8 mouse cellular contexts compared by ENCODE assay signal in genomic region chr5:135007802-135008571, GRCm38 (mm10). TPM values are rescaled to one million over a fixed set of nuclear protein-coding genes. Genes with fewer than 3 reads are reported as not detected.
DNase-seq lines count a peak whose midpoint lies in the region; ATAC-seq and TF ChIP-seq lines count a peak whose summit lies in the region.

No protein-coding gene starts in this region.

- peak; percentile 25 for TF ChIP-seq CTCF in heart, adult 2 months (IDR thresholded peaks at IDR 0.05)
- TF ChIP-seq CTCF in ES-Bruce4 (IDR thresholded peaks at IDR 0.05; ENCODE audit: low read depth, low read length) = peak; percentile 64

- H3K36me3 ChIP-seq in heart, adult 2 months (ENCODE audit: control insufficient read depth, insufficient read depth, low read length) = no peaks in the 10 kb centered on the region
- H3K36me3 ChIP-seq in ES-Bruce4 (ENCODE audit: control insufficient read depth, insufficient read depth, low read length, poor library complexity, severe bottlenecking) = 0 out of 2 replicates have a peak, but pooled peaks cover 2% of the 10 kb centered on the region
- no peaks in the 10 kb centered on the region for H3K36me3 ChIP-seq in forebrain, embryonic 13.5 days (ENCODE audit: poor library complexity, severe bottlenecking)
- no peaks in the 10 kb centered on the region for H3K36me3 ChIP-seq in midbrain, embryonic 11.5 days (ENCODE audit: control insufficient read depth, insufficient read depth, low read length)

- no peak for ATAC-seq in forebrain, embryonic 13.5 days
- ATAC-seq in midbrain, embryonic 11.5 days (ENCODE audit: low FRiP score) = no peak

- H3K9me3 ChIP-seq in ES-Bruce4 (replicated peaks; ENCODE audit: control insufficient read depth, insufficient read depth, low read length, poor library complexity, severe bottlenecking) = no peaks in the 10 kb centered on the region
- H3K9me3 ChIP-seq in forebrain, embryonic 13.5 days (replicated peaks) = no peaks in the 10 kb centered on the region
- no peaks in the 10 kb centered on the region for H3K9me3 ChIP-seq in midbrain, embryonic 11.5 days (ENCODE audit: control insufficient read depth, low read length)

- WGBS in heart, adult 2 months = 37% methylated on average over 16 of the region's 16 CpGs
- WGBS in forebrain, embryonic 13.5 days = 30% methylated on average over 16 of the region's 16 CpGs
- WGBS in midbrain, embryonic 11.5 days = 32% methylated on average over 16 of the region's 16 CpGs

- peak overlapping the region; percentile 73 for H3K4me2 ChIP-seq in forebrain, embryonic 13.5 days
- peak overlapping the region; percentile 84 for H3K4me2 ChIP-seq in midbrain, embryonic 11.5 days

- intact Hi-C loops in heart, adult 2 months (cut with DNase I) = no loop called here

- H3K9ac ChIP-seq in heart, adult 2 months (ENCODE audit: low read depth, low read length) = peak overlapping the region; percentile 83
- peak overlapping the region; percentile 77 for H3K9ac ChIP-seq in ES-Bruce4 (ENCODE audit: low read depth, poor library complexity, severe bottlenecking)
- H3K9ac ChIP-seq in forebrain, embryonic 13.5 days = peak overlapping the region; percentile 78
- peak overlapping the region; percentile 73 for H3K9ac ChIP-seq in midbrain, embryonic 11.5 days (ENCODE audit: low read length)

- no peak for TF ChIP-seq EP300 in heart, adult 2 months (IDR thresholded peaks at IDR 0.05; ENCODE audit: insufficient read depth, low read depth, low read length)
- no peak for TF ChIP-seq EP300 in ES-Bruce4 (IDR thresholded peaks at IDR 0.05; ENCODE audit: insufficient read depth, low read depth, low read length)

- no peaks in the 10 kb centered on the region for H3K79me2 ChIP-seq in heart, adult 2 months (replicated peaks; ENCODE audit: control insufficient read depth, insufficient read depth, low read length)

- peak overlapping the region; percentile 100 for H3K27ac ChIP-seq in heart, adult 2 months
- peak overlapping the region; percentile 96 for H3K27ac ChIP-seq in ES-Bruce4 (ENCODE audit: insufficient read depth, low read length)
- peak overlapping the region; percentile 96 for H3K27ac ChIP-seq in forebrain, embryonic 13.5 days
- peak overlapping the region; percentile 88 for H3K27ac ChIP-seq in midbrain, embryonic 11.5 days (ENCODE audit: low read depth, low read length)

- H3K27me3 ChIP-seq in heart, adult 2 months (ENCODE audit: control insufficient read depth, insufficient read depth, low read length) = no peaks in the 10 kb centered on the region
- no peaks in the 10 kb centered on the region for H3K27me3 ChIP-seq in ES-Bruce4 (ENCODE audit: control insufficient read depth, insufficient read depth, low read length, poor library complexity, severe bottlenecking)
- H3K27me3 ChIP-seq in forebrain, embryonic 13.5 days = 0 out of 2 replicates have a peak, but pooled peaks cover 8% of the 10 kb centered on the region
- H3K27me3 ChIP-seq in midbrain, embryonic 11.5 days (ENCODE audit: control insufficient read depth, insufficient read depth, low read length) = no peaks in the 10 kb centered on the region

- peaks cover 4% of the 10 kb centered on the region for H3K4me1 ChIP-seq in heart, adult 2 months (ENCODE audit: control insufficient read depth, insufficient read depth, low read length)
- H3K4me1 ChIP-seq in ES-Bruce4 (ENCODE audit: control insufficient read depth, insufficient read depth, low read length) = peaks cover 6% of the 10 kb centered on the region
- H3K4me1 ChIP-seq in forebrain, embryonic 13.5 days = peaks cover 36% of the 10 kb centered on the region
- peaks cover 25% of the 10 kb centered on the region for H3K4me1 ChIP-seq in midbrain, embryonic 11.5 days (ENCODE audit: control insufficient read depth, insufficient read depth, low read length)

- no peak for TF ChIP-seq POLR2A in heart, adult 2 months (IDR thresholded peaks at IDR 0.05; ENCODE audit: insufficient read depth, low read depth, low read length)
- no peak for TF ChIP-seq POLR2A in ES-Bruce4 (IDR thresholded peaks at IDR 0.05; ENCODE audit: insufficient read depth, low read length)

- peak overlapping the region; percentile 66 for H3K4me3 ChIP-seq in heart, adult 2 months
- peak overlapping the region; percentile 53 for H3K4me3 ChIP-seq in ES-Bruce4 (ENCODE audit: low read depth, low read length)
- H3K4me3 ChIP-seq in forebrain, embryonic 13.5 days = peak overlapping the region; percentile 60
- H3K4me3 ChIP-seq in midbrain, embryonic 11.5 days (ENCODE audit: low read depth, low read length) = peak overlapping the region; percentile 54

- DNase-seq in heart, adult 2 months = no peak
- no peak for DNase-seq in heart, adult 18-20 months
- peak; percentile 66 to 73 for DNase-seq in kidney, postnatal 25 days
- no peak for DNase-seq in midbrain, embryonic 11.5 days (ENCODE audit: low spot score, missing footprints)
- DNase-seq in Muller cell, postnatal 12 days (ENCODE audit: inconsistent ontology term) = no peak
- no peak for DNase-seq in frontal cortex, postnatal 36 days (ENCODE audit: low spot score in 2 of 2)

RNA-seq across cellular contexts. Expression of gene Abhd11, which starts 1.0 kb away (rescaled TPM):
- total RNA-seq in heart, adult 2 months (2021) = 10 to 100 TPM; 56.9 to 64.5 TPM
- 90.2 and 110 TPM in 2 replicates for polyA plus RNA-seq in heart, adult 2 months (2012; rRNA removed)
- 10 to 100 TPM; 67.1 to 69.4 TPM for total RNA-seq in heart, adult 18-20 months (2021)
- 45.8 and 48.4 TPM in 2 replicates for polyA plus RNA-seq in ES-Bruce4 (2011; ENCODE audit: insufficient read depth, insufficient read length, low read depth, missing spikeins)
- 47.9 and 53.4 TPM in 2 replicates for polyA plus RNA-seq in forebrain, embryonic 13.5 days (2015; fragmentation: Nextera tagmentation; extraction: Ambion mirVana)
- polyA plus RNA-seq in midbrain, embryonic 11.5 days (2014; fragmentation: Nextera tagmentation; extraction: Ambion mirVana) = 37.8 and 41.2 TPM in 2 replicates

RNA-seq across cellular contexts. Expression of gene Stx1a, which starts 15.3 kb away (rescaled TPM):
- total RNA-seq in heart, adult 2 months (2021) = 1 to 10 TPM; 1.4 to 1.5 TPM
- polyA plus RNA-seq in heart, adult 2 months (2012; rRNA removed) = 4.7 and 5.1 TPM in 2 replicates
- 1 to 10 TPM; 1.0 to 1.5 TPM for total RNA-seq in heart, adult 18-20 months (2021)
- 9.3 and 10.5 TPM in 2 replicates for polyA plus RNA-seq in ES-Bruce4 (2011; ENCODE audit: insufficient read depth, insufficient read length, low read depth, missing spikeins)
- 34.1 and 38.7 TPM in 2 replicates for polyA plus RNA-seq in forebrain, embryonic 13.5 days (2015; fragmentation: Nextera tagmentation; extraction: Ambion mirVana)
- polyA plus RNA-seq in midbrain, embryonic 11.5 days (2014; fragmentation: Nextera tagmentation; extraction: Ambion mirVana) = 16.1 and 17.7 TPM in 2 replicates

RNA-seq across cellular contexts. Expression of gene Cldn3, which starts 22.0 kb away (rescaled TPM):
- total RNA-seq in heart, adult 2 months (2021) = under 1 TPM in 1 of 2 experiments, not detected in 1; 0.26 TPM
- polyA plus RNA-seq in heart, adult 2 months (2012; rRNA removed) = 0.12 and 6.8 TPM in 2 replicates
- total RNA-seq in heart, adult 18-20 months (2021) = 1 to 10 TPM in 1 of 2 experiments, under 1 TPM in 1; 0.20 to 1.8 TPM
- polyA plus RNA-seq in ES-Bruce4 (2011; ENCODE audit: insufficient read depth, insufficient read length, low read depth, missing spikeins) = 22.4 and 26.3 TPM in 2 replicates
- 2.9 and 3.1 TPM in 2 replicates for polyA plus RNA-seq in forebrain, embryonic 13.5 days (2015; fragmentation: Nextera tagmentation; extraction: Ambion mirVana)
- 0.59 and 1.4 TPM in 2 replicates for polyA plus RNA-seq in midbrain, embryonic 11.5 days (2014; fragmentation: Nextera tagmentation; extraction: Ambion mirVana)

RNA-seq across cellular contexts. Expression of gene Dnajc30, which starts 56.0 kb away (rescaled TPM):
- 10 to 100 TPM; 38.4 to 46.1 TPM for total RNA-seq in heart, adult 2 months (2021)
- 34.7 and 35.7 TPM in 2 replicates for polyA plus RNA-seq in heart, adult 2 months (2012; rRNA removed)
- 10 to 100 TPM; 38.4 to 44.3 TPM for total RNA-seq in heart, adult 18-20 months (2021)
- 7.9 and 8.0 TPM in 2 replicates for polyA plus RNA-seq in ES-Bruce4 (2011; ENCODE audit: insufficient read depth, insufficient read length, low read depth, missing spikeins)
- polyA plus RNA-seq in forebrain, embryonic 13.5 days (2015; fragmentation: Nextera tagmentation; extraction: Ambion mirVana) = 31.3 and 33.8 TPM in 2 replicates
- polyA plus RNA-seq in midbrain, embryonic 11.5 days (2014; fragmentation: Nextera tagmentation; extraction: Ambion mirVana) = 30.0 and 30.2 TPM in 2 replicates

RNA-seq across cellular contexts. Expression of gene Bud23, which starts 56.8 kb away (rescaled TPM):
- total RNA-seq in heart, adult 2 months (2021) = 10 to 100 TPM; 20.5 to 21.1 TPM
- 26.2 and 29.8 TPM in 2 replicates for polyA plus RNA-seq in heart, adult 2 months (2012; rRNA removed)
- total RNA-seq in heart, adult 18-20 months (2021) = 10 to 100 TPM; 22.5 to 25.0 TPM
- polyA plus RNA-seq in ES-Bruce4 (2011; ENCODE audit: insufficient read depth, insufficient read length, low read depth, missing spikeins) = 71.1 and 102 TPM in 2 replicates
- 101 and 112 TPM in 2 replicates for polyA plus RNA-seq in forebrain, embryonic 13.5 days (2015; fragmentation: Nextera tagmentation; extraction: Ambion mirVana)
- polyA plus RNA-seq in midbrain, embryonic 11.5 days (2014; fragmentation: Nextera tagmentation; extraction: Ambion mirVana) = 105 and 116 TPM in 2 replicates

Comparison
In these comparisons a context has a peak if more than half of its experiments do, and no peak if none do; other contexts are left out.
1. DNase-seq: peak in kidney, postnatal 25 days (2 of 2); none in heart, adult 2 months (0 of 2), heart, adult 18-20 months (0 of 2), midbrain, embryonic 11.5 days (single experiment), Muller cell, postnatal 12 days (single experiment) and frontal cortex, postnatal 36 days (0 of 2).
2. Peak in every context shown above with its lines, with median percentiles within 50 percentile points of each other: H3K27ac ChIP-seq, H3K4me3 ChIP-seq and H3K9ac ChIP-seq.